Mouse (Mus musculus) thymus, postnatal 14 days (tissue): Measurements from ENCODE around the gene Hpd.
A peak's percentile ranks its signal among the peaks of the same experiment; 100 is the strongest.

ENCODE experiments used
- DNase-seq: peaks from one replicate; pipeline ENCODE4 v3.0.0; 2021

Hpd gene

GRCm38 (mm10) chr5:123185966-123186365 lies 3.4 kb upstream of the Hpd start:
- no peak for DNase-seq

- no peak for DNase-seq
Measured at GRCm38 (mm10) chr5:123181536-123181935, 991 bp downstream of the Hpd start.

- DNase-seq: no peak
Measured at GRCm38 (mm10) chr5:123180390-123180789, 2.1 kb downstream of the Hpd start.

- no peak for DNase-seq
Measured at GRCm38 (mm10) chr5:123178792-123179191, 3.7 kb downstream of the Hpd start.

- peak; percentile 91 for DNase-seq
Measured at GRCm38 (mm10) chr5:123171646-123172350, 10.7 kb downstream of the Hpd start.

GRCm38 (mm10) chr5:123170365-123170764 lies 12.2 kb downstream of the Hpd start:
- no peak for DNase-seq

GRCm38 (mm10) chr5:123169284-123169683 lies 13.2 kb downstream of the Hpd start, which contains the start of gene Psmd9:
TSS of gene Psmd9 (plus strand) at chr5:123169413.
- no peak for DNase-seq

GRCm38 (mm10) chr5:123167591-123167990 lies 14.9 kb downstream of the Hpd start:
- no peak for DNase-seq

GRCm38 (mm10) chr5:123166437-123166836 lies 16.1 kb downstream of the Hpd start:
- no peak for DNase-seq

- no peak for DNase-seq
Measured at GRCm38 (mm10) chr5:123162942-123163341, 19.6 kb downstream of the Hpd start.

- no peak for DNase-seq
Measured at GRCm38 (mm10) chr5:123160341-123160740, 22.2 kb downstream of the Hpd start.

- no peak for DNase-seq
Measured at GRCm38 (mm10) chr5:123159866-123160265, 22.7 kb downstream of the Hpd start.

GRCm38 (mm10) chr5:123159446-123159845 lies 23.1 kb downstream of the Hpd start:
- DNase-seq: no peak

GRCm38 (mm10) chr5:123157972-123158371 lies 24.6 kb downstream of the Hpd start:
- DNase-seq: no peak

- DNase-seq: no peak
Measured at GRCm38 (mm10) chr5:123156763-123157162, 25.8 kb downstream of the Hpd start.

GRCm38 (mm10) chr5:123155425-123155824 lies 27.1 kb downstream of the Hpd start:
- peak; percentile 85 for DNase-seq

- DNase-seq: peak; percentile 70
Measured at GRCm38 (mm10) chr5:123152901-123153300, 29.6 kb downstream of the Hpd start.

- DNase-seq: no peak
Measured at GRCm38 (mm10) chr5:123151707-123152362, 30.7 kb downstream of the Hpd start.

GRCm38 (mm10) chr5:123151077-123151476 lies 31.4 kb downstream of the Hpd start:
- DNase-seq: peak; percentile 82

GRCm38 (mm10) chr5:123150641-123151040 lies 31.9 kb downstream of the Hpd start:
- DNase-seq: peak; percentile 92

GRCm38 (mm10) chr5:123149451-123150400 lies 32.8 kb downstream of the Hpd start:
- peak; percentile 91 for DNase-seq

GRCm38 (mm10) chr5:123148073-123148722 lies 34.3 kb downstream of the Hpd start:
- DNase-seq: no peak

- DNase-seq: no peak
Measured at GRCm38 (mm10) chr5:123147569-123147968, 35.0 kb downstream of the Hpd start.
